Mouse (Mus musculus) forebrain, embryonic 15.5 days (tissue): ENCODE measurements around the gene Zdhhc3. TPM values are rescaled to one million over a fixed set of nuclear protein-coding genes. Genes with fewer than 3 reads are reported as not detected.

Experiments
- ATAC-seq: fragments of 200-750 bp; cut with Nextera tagmentation; replicated peaks from 2 replicates; pipeline ENCODE4 v1.8.0; 2017; ENCODE audit warnings: mild to moderate bottlenecking, moderate TSS enrichment, moderate library complexity
- H3K27ac ChIP-seq: fragments of 300-500 bp; sonication (generic); replicated peaks from 2 replicates; pipeline ENCODE4 v1.5.1; 2015; ENCODE audit warnings: mild to moderate bottlenecking, inconsistent platforms
- H3K27me3 ChIP-seq: fragments of 300-500 bp; sonication (generic); 2 replicates; pipeline ENCODE4 v1.6.1; 2015; ENCODE audit warnings: inconsistent platforms
- H3K36me3 ChIP-seq: fragments of 300-500 bp; sonication (generic); 2 replicates; pipeline ENCODE4 v1.6.1; 2015; ENCODE audit warnings: mild to moderate bottlenecking, inconsistent platforms
- H3K4me1 ChIP-seq: fragments of 300-500 bp; sonication (generic); 2 replicates; pipeline ENCODE4 v1.6.1; 2015; ENCODE audit warnings: inconsistent platforms
- H3K4me2 ChIP-seq: fragments of 300-500 bp; sonication (generic); replicated peaks from 2 replicates; pipeline ENCODE4 v1.6.1; 2015; ENCODE audit warnings: mild to moderate bottlenecking, inconsistent platforms
- H3K4me3 ChIP-seq: fragments of 300-500 bp; sonication (generic); 2 replicates; pipeline ENCODE4 v1.5.1; 2015; ENCODE audit warnings: mild to moderate bottlenecking, inconsistent platforms
- H3K9ac ChIP-seq: fragments of 300-500 bp; sonication (generic); replicated peaks from 2 replicates; pipeline ENCODE4 v1.6.1; 2015; ENCODE audit warnings: mild to moderate bottlenecking, inconsistent platforms
- H3K9me3 ChIP-seq: fragments of 300-500 bp; sonication (generic); 2 replicates; pipeline ENCODE4 v1.6.1; 2016; ENCODE audit warnings: inconsistent platforms
- WGBS: fragments of 180-500 bp; shearing (Covaris S2); methylation state at CpG from one replicate; pipeline ENCODE4 v1.1.7; 2015; ENCODE audit warnings: mixed read lengths; 5-methylcytosine and 5-hydroxymethylcytosine counted together
- polyA plus RNA-seq: library from polyadenylated mRNA; unstranded; fragments of >200 nt; fragmentation: Nextera tagmentation; extraction: Ambion mirVana; gene quantifications from 2 replicates; pipeline ENCODE4 v1.2.1, GENCODE M21; 2015

Zdhhc3 gene
- polyA plus RNA-seq, 1 experiment from 2014 or later, result 81.0 TPM

- no peak overlapping the region for H3K9ac ChIP-seq
- H3K4me3 ChIP-seq, result no peak overlapping the region
- no peak overlapping the region for H3K4me2 ChIP-seq
- no peak for ATAC-seq
- no peaks in the 10 kb centered on the region for H3K4me1 ChIP-seq
- 77% methylated on average over 4 of the region's 4 CpGs for WGBS
- H3K36me3 ChIP-seq, result peaks cover 54% of the 10 kb centered on the region
- peaks cover under 1% of the 10 kb centered on the region; the same call in 1 of the 2 replicates for H3K9me3 ChIP-seq
- no peaks in the 10 kb centered on the region for H3K27me3 ChIP-seq
- no peak overlapping the region for H3K27ac ChIP-seq
Observed at GRCm38 (mm10) chr9:123139887-123140614, 27.0 kb upstream of the Zdhhc3 start.

- Histone ChIP-seq H3K9me3 (no peaks in the 10 kb centered on the region), H3K9ac (no peak overlapping the region), H3K4me3 (no peak overlapping the region), H3K4me1 (no peaks in the 10 kb centered on the region), H3K36me3 (peaks cover 61% of the 10 kb centered on the region), H3K27me3 (no peaks in the 10 kb centered on the region), H3K27ac (no peak overlapping the region), H3K4me2 (no peak overlapping the region)
- ATAC-seq, result no peak
- WGBS, result 80% methylated on average over 5 of the region's 5 CpGs
Observed at GRCm38 (mm10) chr9:123138891-123139474, 26.0 kb upstream of the Zdhhc3 start.

- H3K9me3 ChIP-seq, result no peaks in the 10 kb centered on the region
- H3K4me3 ChIP-seq, result no peak overlapping the region
- no peak overlapping the region for H3K27ac ChIP-seq
- H3K4me1 ChIP-seq, result no peaks in the 10 kb centered on the region
- ATAC-seq, result no peak
- peaks cover 72% of the 10 kb centered on the region for H3K36me3 ChIP-seq
- no peaks in the 10 kb centered on the region for H3K27me3 ChIP-seq
- no peak overlapping the region for H3K9ac ChIP-seq
- no peak overlapping the region for H3K4me2 ChIP-seq
- WGBS, result 89% methylated on average over 7 of the region's 7 CpGs
Observed at GRCm38 (mm10) chr9:123136953-123137682, 24.1 kb upstream of the Zdhhc3 start.

GRCm38 (mm10) chr9:123132994-123133393 is 20.0 kb upstream of the Zdhhc3 start:
- 91% methylated on average over 3 of the region's 3 CpGs for WGBS
- no peak overlapping the region for H3K4me3 ChIP-seq
- no peak overlapping the region for H3K4me2 ChIP-seq
- no peaks in the 10 kb centered on the region for H3K4me1 ChIP-seq
- H3K9ac ChIP-seq, result no peak overlapping the region
- no peaks in the 10 kb centered on the region for H3K9me3 ChIP-seq
- H3K36me3 ChIP-seq, result peaks cover 95% of the 10 kb centered on the region
- H3K27me3 ChIP-seq, result no peaks in the 10 kb centered on the region
- no peak overlapping the region for H3K27ac ChIP-seq
- ATAC-seq, result no peak

GRCm38 (mm10) chr9:123127663-123128062 is 14.7 kb upstream of the Zdhhc3 start:
- ATAC-seq, result no peak
- no peak overlapping the region for H3K4me3 ChIP-seq
- 96% methylated on average over 6 of the region's 6 CpGs for whole genome bisulfite sequencing
- no peak overlapping the region for H3K27ac ChIP-seq
- H3K4me2 ChIP-seq, result no peak overlapping the region
- peaks cover 61% of the 10 kb centered on the region for H3K36me3 ChIP-seq
- H3K27me3 ChIP-seq, result no peaks in the 10 kb centered on the region
- no peaks in the 10 kb centered on the region for H3K4me1 ChIP-seq
- H3K9ac ChIP-seq, result no peak overlapping the region
- no peaks in the 10 kb centered on the region for H3K9me3 ChIP-seq

- H3K9ac ChIP-seq, result no peak overlapping the region
- ATAC-seq, result no peak
- H3K4me1 ChIP-seq, result no peaks in the 10 kb centered on the region
- no peaks in the 10 kb centered on the region for H3K27me3 ChIP-seq
- 97% methylated on average over 2 of the region's 2 CpGs for WGBS
- H3K9me3 ChIP-seq, result no peaks in the 10 kb centered on the region
- no peak overlapping the region for H3K4me2 ChIP-seq
- H3K27ac ChIP-seq, result no peak overlapping the region
- no peak overlapping the region for H3K4me3 ChIP-seq
- H3K36me3 ChIP-seq, result peaks cover 58% of the 10 kb centered on the region
Observed at GRCm38 (mm10) chr9:123124413-123124981, 11.5 kb upstream of the Zdhhc3 start.

GRCm38 (mm10) chr9:123123571-123124412 is 10.8 kb upstream of the Zdhhc3 start:
- WGBS, result 95% methylated on average over 6 of the region's 6 CpGs
- H3K9ac ChIP-seq, result no peak overlapping the region
- ATAC-seq, result no peak
- peaks cover 59% of the 10 kb centered on the region for H3K36me3 ChIP-seq
- no peaks in the 10 kb centered on the region for H3K27me3 ChIP-seq
- H3K27ac ChIP-seq, result no peak overlapping the region
- no peak overlapping the region for H3K4me3 ChIP-seq
- no peaks in the 10 kb centered on the region for H3K9me3 ChIP-seq
- H3K4me2 ChIP-seq, result no peak overlapping the region
- no peaks in the 10 kb centered on the region for H3K4me1 ChIP-seq

GRCm38 (mm10) chr9:123123017-123123416 is 10.0 kb upstream of the Zdhhc3 start:
- no peak overlapping the region for H3K4me2 ChIP-seq
- no peaks in the 10 kb centered on the region for H3K4me1 ChIP-seq
- WGBS, result 88% methylated on average over 3 of the region's 3 CpGs
- H3K9ac ChIP-seq, result no peak overlapping the region
- H3K36me3 ChIP-seq, result peaks cover 55% of the 10 kb centered on the region
- H3K9me3 ChIP-seq, result no peaks in the 10 kb centered on the region
- H3K27me3 ChIP-seq, result no peaks in the 10 kb centered on the region
- ATAC-seq, result no peak
- H3K27ac ChIP-seq, result no peak overlapping the region
- H3K4me3 ChIP-seq, result no peak overlapping the region

GRCm38 (mm10) chr9:123115566-123115965 is 2.6 kb upstream of the Zdhhc3 start:
- Histone ChIP-seq H3K9me3 (no peaks in the 10 kb centered on the region), H3K27me3 (no peaks in the 10 kb centered on the region), H3K9ac (no peak overlapping the region), H3K36me3 (peaks cover 21% of the 10 kb centered on the region), H3K4me3 (no peak overlapping the region), H3K4me2 (no peak overlapping the region), H3K27ac (no peak overlapping the region), H3K4me1 (peaks cover 24% of the 10 kb centered on the region)
- 81% methylated on average over 1 of the region's 1 CpGs for WGBS
- no peak for ATAC-seq

- no peak for ATAC-seq
- Histone ChIP-seq H3K9me3 (no peaks in the 10 kb centered on the region), H3K4me2 (peak overlapping the region; percentile 69), H3K9ac (peak overlapping the region; percentile 85), H3K4me3 (peak overlapping the region; percentile 74), H3K4me1 (peaks cover 24% of the 10 kb centered on the region), H3K27me3 (no peaks in the 10 kb centered on the region), H3K27ac (peak overlapping the region; percentile 92), H3K36me3 (peaks cover 5% of the 10 kb centered on the region; the same call in 1 of the 2 replicates)
- WGBS, result 65% methylated on average over 6 of the region's 6 CpGs
Observed at GRCm38 (mm10) chr9:123113931-123114330, 926 bp upstream of the Zdhhc3 start.

- peaks cover 24% of the 10 kb centered on the region for H3K4me1 ChIP-seq
- peak overlapping the region; percentile 69 for H3K4me2 ChIP-seq
- ATAC-seq, result no peak
- no peaks in the 10 kb centered on the region for H3K27me3 ChIP-seq
- WGBS, result 64% methylated on average over 8 of the region's 8 CpGs
- H3K36me3 ChIP-seq, result no peaks in the 10 kb centered on the region
- no peaks in the 10 kb centered on the region for H3K9me3 ChIP-seq
- H3K9ac ChIP-seq, result 0 out of 2 replicates have a peak overlapping the region, but pooled peaks have one; percentile 85
- no peak overlapping the region for H3K27ac ChIP-seq
- H3K4me3 ChIP-seq, result peak overlapping the region; percentile 74
Observed at GRCm38 (mm10) chr9:123111751-123112221, 1.2 kb downstream of the Zdhhc3 start.
